In the genomic region with DNA sequence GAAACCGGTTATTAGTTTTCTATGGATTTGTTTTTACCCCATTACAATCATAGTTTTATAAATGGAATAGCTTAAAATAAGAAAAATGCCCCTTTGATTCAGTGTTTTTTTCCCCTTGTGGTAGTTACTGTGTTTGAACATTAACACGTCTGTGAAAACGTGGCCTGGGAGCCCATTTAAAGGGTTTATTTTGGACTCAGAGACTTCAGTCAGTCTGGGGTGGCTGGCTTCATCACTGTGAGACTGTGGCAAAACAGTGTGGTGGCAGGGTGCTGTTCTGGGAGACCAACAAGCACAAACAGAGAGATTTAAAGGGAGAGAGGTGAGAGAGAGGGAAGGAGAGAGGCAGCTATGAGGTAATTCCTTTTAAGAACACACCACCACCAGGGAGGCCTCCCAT, we compare ENCODE assay signal across 16 mouse cellular contexts. TPM values are rescaled to one million over a fixed set of nuclear protein-coding genes. Genes with fewer than 3 reads are reported as not detected.
A peak's percentile ranks its signal among the peaks of the same experiment; 100 is the strongest.
DNase-seq lines count a peak whose midpoint lies in the region; ATAC-seq and TF ChIP-seq lines count a peak whose summit lies in the region.
"Had no signal": no experiment of that assay in that cellular context is flagged by ENCODE, and none has a peak within 500 bp of the region (broad histone marks: within the 10 kb centered on the region; RNA-seq: fewer than 3 reads in every experiment).

No protein-coding gene starts in this region.

- intact Hi-C loops in gastrocnemius, adult 2 months (cut with DNase I): loop anchor here (5.0 kb wide), 1 partner anchor 305 kb away; no protein-coding TSS in a partner anchor

- no peaks in the 10 kb centered on the region for H3K9me3 ChIP-seq in kidney, embryonic 16.5 days (ENCODE audit: low read length)
- no peaks in the 10 kb centered on the region for H3K9me3 ChIP-seq in kidney, embryonic 15.5 days (replicated peaks)
- H3K9me3 ChIP-seq: embryonic facial prominence, embryonic 12.5 days; forebrain, embryonic 15.5 days; heart, embryonic 12.5 days had no signal

- no peaks in the 10 kb centered on the region for H3K4me1 ChIP-seq in kidney, embryonic 16.5 days (ENCODE audit: insufficient read depth, low read length)
- H3K4me1 ChIP-seq in liver, adult 2 months (ENCODE audit: control insufficient read depth, insufficient read depth, low read length): peaks cover 32% of the 10 kb centered on the region
- no peaks in the 10 kb centered on the region for H3K4me1 ChIP-seq in kidney, embryonic 15.5 days
- peaks cover 6% of the 10 kb centered on the region; the same call in 1 of the 2 replicates for H3K4me1 ChIP-seq in olfactory bulb, adult 2 months (ENCODE audit: control insufficient read depth, insufficient read depth, low read length)
- H3K4me1 ChIP-seq: embryonic facial prominence, embryonic 12.5 days; forebrain, embryonic 15.5 days had no signal

- H3K79me2 ChIP-seq in liver, adult 2 months (ENCODE audit: control insufficient read depth, insufficient read depth, low read length): peaks cover 7% of the 10 kb centered on the region; the same call in 1 of the 2 replicates

- no peak overlapping the region for H3K4me2 ChIP-seq in kidney, embryonic 16.5 days (replicated peaks; ENCODE audit: low read depth, low read length)
- H3K4me2 ChIP-seq in kidney, embryonic 15.5 days: no peak overlapping the region
- H3K4me2 ChIP-seq: embryonic facial prominence, embryonic 12.5 days; forebrain, embryonic 15.5 days; heart, embryonic 12.5 days had no signal

- no peak for TF ChIP-seq CTCF in liver, adult 2 months (IDR thresholded peaks at IDR 0.05; ENCODE audit: low read depth, low read length)
- TF ChIP-seq CTCF in olfactory bulb, adult 2 months (IDR thresholded peaks at IDR 0.05; ENCODE audit: insufficient read depth, low read depth, low read length): no peak
- TF ChIP-seq CTCF in gastrocnemius, adult 2 months (IDR thresholded peaks at IDR 0.05): no peak

- WGBS in kidney, embryonic 16.5 days: 67% methylated on average over 3 of the region's 3 CpGs
- 51% methylated on average over 3 of the region's 3 CpGs for WGBS in liver, adult 2 months
- 68% methylated on average over 3 of the region's 3 CpGs for WGBS in kidney, embryonic 15.5 days
- WGBS in olfactory bulb, adult 2 months: 23% methylated on average over 3 of the region's 3 CpGs

- H3K27me3 ChIP-seq in kidney, embryonic 16.5 days (ENCODE audit: insufficient read depth, low read length): no peaks in the 10 kb centered on the region
- H3K27me3 ChIP-seq in liver, adult 2 months (ENCODE audit: control insufficient read depth, insufficient read depth, low read length): no peaks in the 10 kb centered on the region
- no peaks in the 10 kb centered on the region for H3K27me3 ChIP-seq in kidney, embryonic 15.5 days
- H3K27me3 ChIP-seq: embryonic facial prominence, embryonic 12.5 days; forebrain, embryonic 15.5 days; heart, embryonic 12.5 days had no signal

- DNase-seq in kidney, adult 11 months: peak; percentile 45
- DNase-seq in liver, adult 2 months (ENCODE audit: extremely low read depth, low read depth, low spot score): no peak
- DNase-seq in liver: no peak
- DNase-seq in gastrocnemius, adult 2 months: no peak
- DNase-seq: adrenal gland, postnatal 14 days; cerebellum, adult 11-12 months; cerebellum, adult 9-10 months; cerebellum, postnatal 25 days; gastrocnemius, postnatal 14 days; heart, postnatal 36 days had no signal

- H3K27ac ChIP-seq in kidney, embryonic 16.5 days (ENCODE audit: low read length): no peak overlapping the region
- H3K27ac ChIP-seq in liver, adult 2 months (replicated peaks; ENCODE audit: insufficient read depth, low read depth, low read length): peak overlapping the region; percentile 98
- 0 out of 2 replicates have a peak overlapping the region, but pooled peaks have one; percentile 34 for H3K27ac ChIP-seq in kidney, embryonic 15.5 days
- peak overlapping the region; percentile 29; the same call in 1 of the 2 replicates for H3K27ac ChIP-seq in olfactory bulb, adult 2 months (ENCODE audit: insufficient read depth, low read depth, low read length)
- H3K27ac ChIP-seq in gastrocnemius, adult 2 months: no peak overlapping the region
- H3K27ac ChIP-seq: embryonic facial prominence, embryonic 12.5 days; forebrain, embryonic 15.5 days had no signal

- no peak for ATAC-seq in kidney, embryonic 16.5 days (ENCODE audit: low FRiP score, low TSS enrichment)
- no peak for ATAC-seq in kidney, embryonic 15.5 days (replicated peaks; ENCODE audit: low FRiP score)
- ATAC-seq: forebrain, embryonic 15.5 days had no signal

- no peak overlapping the region for H3K9ac ChIP-seq in kidney, embryonic 16.5 days (replicated peaks; ENCODE audit: low read length)
- H3K9ac ChIP-seq in liver, adult 2 months (ENCODE audit: low read depth, low read length): peak overlapping the region; percentile 56
- no peak overlapping the region for H3K9ac ChIP-seq in kidney, embryonic 15.5 days
- H3K9ac ChIP-seq: embryonic facial prominence, embryonic 12.5 days; forebrain, embryonic 15.5 days; heart, embryonic 12.5 days had no signal

- no peak for TF ChIP-seq POLR2A in liver, adult 2 months (IDR thresholded peaks at IDR 0.05; ENCODE audit: extremely low read depth, insufficient read depth, low read length)
- no peak for TF ChIP-seq POLR2A in olfactory bulb, adult 2 months (IDR thresholded peaks at IDR 0.05; ENCODE audit: insufficient read depth, low read depth, low read length)

- H3K36me3 ChIP-seq in kidney, embryonic 16.5 days (ENCODE audit: insufficient read depth, low read length): no peaks in the 10 kb centered on the region
- H3K36me3 ChIP-seq in liver, adult 2 months (ENCODE audit: control insufficient read depth, insufficient read depth, low read length): peaks cover 29% of the 10 kb centered on the region
- no peaks in the 10 kb centered on the region for H3K36me3 ChIP-seq in kidney, embryonic 15.5 days
- H3K36me3 ChIP-seq: embryonic facial prominence, embryonic 12.5 days; forebrain, embryonic 15.5 days had no signal

- H3K4me3 ChIP-seq in kidney, embryonic 16.5 days (ENCODE audit: low read length): no peak overlapping the region
- no peak overlapping the region for H3K4me3 ChIP-seq in liver, adult 2 months (ENCODE audit: insufficient read depth, low read depth, low read length)
- H3K4me3 ChIP-seq in kidney, embryonic 15.5 days (replicated peaks): no peak overlapping the region
- H3K4me3 ChIP-seq in olfactory bulb, adult 2 months (ENCODE audit: insufficient read depth, low read depth, low read length): no peak overlapping the region
- no peak overlapping the region for H3K4me3 ChIP-seq in gastrocnemius, adult 2 months
- H3K4me3 ChIP-seq: embryonic facial prominence, embryonic 12.5 days; forebrain, embryonic 15.5 days; heart, embryonic 12.5 days had no signal

RNA-seq across cellular contexts. Expression of a gene that starts 55.2 kb away (rescaled TPM):
- 158 and 167 TPM in 2 replicates for polyA plus RNA-seq in kidney, embryonic 16.5 days (2015; fragmentation: Nextera tagmentation; extraction: Ambion mirVana)
- 877 and 924 TPM in 2 replicates for total RNA-seq in liver, adult 2 months (2014; rRNA removed)
- 231 and 284 TPM in 2 replicates for polyA plus RNA-seq in liver, adult 2 months (2012; rRNA removed)
- 156 and 168 TPM in 2 replicates for polyA plus RNA-seq in kidney, embryonic 15.5 days (2015; fragmentation: Nextera tagmentation; extraction: Ambion mirVana)
- polyA plus RNA-seq in olfactory bulb, adult 2 months (2012; ENCODE audit: insufficient read depth, insufficient read length, low replicate concordance, missing spikeins): not detected in 2 replicates
- total RNA-seq in gastrocnemius, adult 2 months (2021): 100 to 1,000 TPM in 1 of 2 experiments, 10 to 100 TPM in 1; 77.1 to 152 TPM

RNA-seq across cellular contexts. Expression of a gene that starts 55.2 kb away (rescaled TPM):
- polyA plus RNA-seq in kidney, embryonic 16.5 days (2015; fragmentation: Nextera tagmentation; extraction: Ambion mirVana): 79.1 and 82.5 TPM in 2 replicates
- 126 and 143 TPM in 2 replicates for total RNA-seq in liver, adult 2 months (2014; rRNA removed)
- 44.8 and 55.2 TPM in 2 replicates for polyA plus RNA-seq in liver, adult 2 months (2012; rRNA removed)
- polyA plus RNA-seq in kidney, embryonic 15.5 days (2015; fragmentation: Nextera tagmentation; extraction: Ambion mirVana): 74.6 and 77.8 TPM in 2 replicates
- not detected in 2 replicates for polyA plus RNA-seq in olfactory bulb, adult 2 months (2012; ENCODE audit: insufficient read depth, insufficient read length, low replicate concordance, missing spikeins)
- 10 to 100 TPM; 34.6 to 41.0 TPM for total RNA-seq in gastrocnemius, adult 2 months (2021)

Comparison
In these comparisons a context has a peak if more than half of its experiments do, and no peak if none do; other contexts are left out.
1. H3K27ac ChIP-seq: peak in liver, adult 2 months (single experiment), kidney, embryonic 15.5 days (single experiment) and olfactory bulb, adult 2 months (single experiment); none in kidney, embryonic 16.5 days (single experiment) and gastrocnemius, adult 2 months (single experiment).